Mouse (Mus musculus) brain, embryonic 14.5 days (tissue): Measurements from ENCODE around the gene 4932438H23Rik.

Source experiments
- CTCF ChIP-seq: fragments of 200-500 bp; IDR thresholded peaks from 2 replicates; pipeline ENCODE4 v1.5.1; 2012; ENCODE audit warnings: inconsistent platforms, mild to moderate bottlenecking, moderate library complexity, borderline replicate concordance; ENCODE audit not compliant: insufficient read depth, insufficient read length; ENCODE audit errors: extremely low read depth
- POLR2A ChIP-seq: fragments of 200-500 bp; IDR thresholded peaks from 2 replicates; pipeline ENCODE4 v1.6.1; 2012; ENCODE audit warnings: mild to moderate bottlenecking, inconsistent platforms, borderline replicate concordance; ENCODE audit not compliant: poor library complexity, insufficient read depth, insufficient read length, severe bottlenecking; ENCODE audit errors: extremely low read depth

- no peak for TF ChIP-seq POLR2A
- peak; percentile 47; the same call in 1 of the 2 replicates for TF ChIP-seq CTCF
Measured at GRCm38 (mm10) chr16:91045511-91045910, 49.4 kb downstream of the 4932438H23Rik start.
